Mouse (Mus musculus): ENCODE data around the gene Kyat3. TPM values are rescaled to one million over a fixed set of nuclear protein-coding genes. Genes with fewer than 3 reads are reported as not detected.

The Kyat3 gene
- total RNA-seq (2014; rRNA removed) (369 and 383 TPM in 2 replicates), polyA plus RNA-seq (2012; rRNA removed) (56.4 and 58.9 TPM in 2 replicates)

GRCm38 (mm10) chr3:142700442-142701322 lies at the start of gene Kyat3:
Gene Kyat3, plus strand, starts transcription at chr3:142701051.
- Histone ChIP-seq H3K27ac (replicated peaks; ENCODE audit: insufficient read depth, low read depth, low read length) (peak within 1 kb of the TSS; percentile 39), H3K36me3 (ENCODE audit: control insufficient read depth, insufficient read depth, low read length) (no peaks in the 10 kb centered on the region), H3K27me3 (ENCODE audit: control insufficient read depth, insufficient read depth, low read length) (no peaks in the 10 kb centered on the region), H3K79me2 (ENCODE audit: control insufficient read depth, insufficient read depth, low read length) (no peaks in the 10 kb centered on the region; the same call in 1 of the 2 replicates), H3K4me3 (ENCODE audit: insufficient read depth, low read depth, low read length) (peak within 1 kb of the TSS; percentile 56), H3K9ac (ENCODE audit: low read depth, low read length) (peak within 1 kb of the TSS; percentile 59), H3K4me1 (ENCODE audit: control insufficient read depth, insufficient read depth, low read length) (peaks cover 13% of the 10 kb centered on the region)
- peak; percentile 51; the same call in 1 of the 2 replicates for TF ChIP-seq POLR2A (IDR thresholded peaks at IDR 0.05; ENCODE audit: extremely low read depth, insufficient read depth, low read length)
- TF ChIP-seq CTCF (IDR thresholded peaks at IDR 0.05; ENCODE audit: low read depth, low read length): peak; percentile 46
- WGBS: under 1% methylated on average over 48 of the region's 48 CpGs
- peak; percentile 97 for DNase-seq (ENCODE audit: extremely low read depth, low read depth, low spot score)

DNA sequence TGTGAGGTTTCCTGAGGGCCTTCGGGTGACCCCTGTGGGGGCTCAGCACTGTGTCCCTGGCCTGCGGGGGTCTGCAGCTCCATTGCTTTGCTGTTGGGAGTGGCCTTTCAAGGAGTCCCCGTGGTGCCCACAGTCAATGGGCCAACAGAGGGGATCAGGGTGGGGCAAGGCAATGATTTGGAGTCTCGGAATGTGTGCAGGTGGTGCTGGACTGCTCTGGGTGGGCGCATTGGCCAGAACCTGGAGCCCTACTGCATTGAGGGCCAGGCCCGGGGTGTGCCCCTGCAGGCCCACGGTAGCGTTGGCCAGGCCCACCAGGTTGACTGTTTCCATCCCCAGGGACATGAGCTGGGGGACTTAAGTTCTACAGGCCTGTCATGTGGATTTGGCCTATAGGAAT lies 36.1 kb upstream of the Kyat3 start:
- H3K36me3 ChIP-seq (ENCODE audit: control insufficient read depth, insufficient read depth, low read length): no peaks in the 10 kb centered on the region
- H3K27me3 ChIP-seq (ENCODE audit: control insufficient read depth, insufficient read depth, low read length): no peaks in the 10 kb centered on the region; the same call in 1 of the 2 replicates
- TF ChIP-seq CTCF (IDR thresholded peaks at IDR 0.05; ENCODE audit: low read depth, low read length): no peak
- TF ChIP-seq POLR2A (IDR thresholded peaks at IDR 0.05; ENCODE audit: extremely low read depth, insufficient read depth, low read length): no peak
- H3K79me2 ChIP-seq (ENCODE audit: control insufficient read depth, insufficient read depth, low read length): no peaks in the 10 kb centered on the region
- H3K9ac ChIP-seq (ENCODE audit: low read depth, low read length): no peak overlapping the region
- no peaks in the 10 kb centered on the region for H3K4me1 ChIP-seq (ENCODE audit: control insufficient read depth, insufficient read depth, low read length)
- DNase-seq (ENCODE audit: extremely low read depth, low read depth, low spot score): no peak
- WGBS: 95% methylated on average over 8 of the region's 8 CpGs
- H3K27ac ChIP-seq (replicated peaks; ENCODE audit: insufficient read depth, low read depth, low read length): no peak overlapping the region
- H3K4me3 ChIP-seq (ENCODE audit: insufficient read depth, low read depth, low read length): no peak overlapping the region

- Histone ChIP-seq H3K4me1 (ENCODE audit: control insufficient read depth, insufficient read depth, low read length) (no peaks in the 10 kb centered on the region), H3K79me2 (ENCODE audit: control insufficient read depth, insufficient read depth, low read length) (no peaks in the 10 kb centered on the region), H3K27me3 (ENCODE audit: control insufficient read depth, insufficient read depth, low read length) (no peaks in the 10 kb centered on the region), H3K4me3 (ENCODE audit: insufficient read depth, low read depth, low read length) (no peak overlapping the region), H3K9ac (ENCODE audit: low read depth, low read length) (no peak overlapping the region), H3K36me3 (ENCODE audit: control insufficient read depth, insufficient read depth, low read length) (no peaks in the 10 kb centered on the region), H3K27ac (replicated peaks; ENCODE audit: insufficient read depth, low read depth, low read length) (no peak overlapping the region)
- TF ChIP-seq POLR2A (IDR thresholded peaks at IDR 0.05; ENCODE audit: extremely low read depth, insufficient read depth, low read length) (no peak), CTCF (IDR thresholded peaks at IDR 0.05; ENCODE audit: low read depth, low read length) (peak; percentile 42)
- 79% methylated on average over 1 of the region's 1 CpGs for WGBS
- peak; percentile 47 for DNase-seq (ENCODE audit: extremely low read depth, low read depth, low spot score)
Measured at GRCm38 (mm10) chr3:142674607-142675006, 26.2 kb upstream of the Kyat3 start.

GRCm38 (mm10) chr3:142687939-142688338 lies 12.9 kb upstream of the Kyat3 start:
- WGBS: 59% methylated on average over 23 of the region's 23 CpGs
- Histone ChIP-seq H3K79me2 (ENCODE audit: control insufficient read depth, insufficient read depth, low read length) (no peaks in the 10 kb centered on the region), H3K36me3 (ENCODE audit: control insufficient read depth, insufficient read depth, low read length) (no peaks in the 10 kb centered on the region), H3K9ac (ENCODE audit: low read depth, low read length) (peak overlapping the region; percentile 40; the same call in 1 of the 2 replicates), H3K27me3 (ENCODE audit: control insufficient read depth, insufficient read depth, low read length) (peaks cover 5% of the 10 kb centered on the region), H3K4me1 (ENCODE audit: control insufficient read depth, insufficient read depth, low read length) (no peaks in the 10 kb centered on the region), H3K4me3 (ENCODE audit: insufficient read depth, low read depth, low read length) (peak overlapping the region; percentile 38; the same call in 1 of the 2 replicates), H3K27ac (replicated peaks; ENCODE audit: insufficient read depth, low read depth, low read length) (no peak overlapping the region)
- TF ChIP-seq CTCF (IDR thresholded peaks at IDR 0.05; ENCODE audit: low read depth, low read length) (no peak), POLR2A (IDR thresholded peaks at IDR 0.05; ENCODE audit: extremely low read depth, insufficient read depth, low read length) (no peak)
- DNase-seq (ENCODE audit: extremely low read depth, low read depth, low spot score): no peak

DNA sequence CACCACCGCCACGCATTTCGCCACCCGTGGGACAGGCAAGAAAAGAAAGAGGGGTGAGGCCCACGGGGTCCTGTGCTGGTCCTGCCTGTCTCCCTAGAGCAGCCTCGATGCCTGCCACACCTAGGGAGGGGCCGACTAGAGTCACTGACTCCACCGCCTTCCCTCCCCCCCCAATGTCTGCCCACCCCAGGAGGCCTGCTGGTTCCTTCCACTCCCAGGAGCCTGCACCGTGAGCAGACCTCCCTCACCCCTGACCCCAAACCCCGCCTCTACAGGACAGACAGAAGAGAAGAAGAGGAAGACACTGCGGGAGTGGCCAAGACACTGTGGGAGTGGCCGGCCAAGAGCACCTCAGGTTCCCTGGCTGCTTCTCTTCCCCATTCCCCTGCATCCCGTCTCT lies 12.5 kb upstream of the Kyat3 start:
- Histone ChIP-seq H3K27me3 (ENCODE audit: control insufficient read depth, insufficient read depth, low read length) (peaks cover 5% of the 10 kb centered on the region), H3K4me3 (ENCODE audit: insufficient read depth, low read depth, low read length) (peak overlapping the region; percentile 38; the same call in 1 of the 2 replicates), H3K79me2 (ENCODE audit: control insufficient read depth, insufficient read depth, low read length) (no peaks in the 10 kb centered on the region), H3K9ac (ENCODE audit: low read depth, low read length) (peak overlapping the region; percentile 40; the same call in 1 of the 2 replicates), H3K4me1 (ENCODE audit: control insufficient read depth, insufficient read depth, low read length) (no peaks in the 10 kb centered on the region), H3K36me3 (ENCODE audit: control insufficient read depth, insufficient read depth, low read length) (no peaks in the 10 kb centered on the region), H3K27ac (replicated peaks; ENCODE audit: insufficient read depth, low read depth, low read length) (no peak overlapping the region)
- WGBS: 70% methylated on average over 13 of the region's 13 CpGs
- TF ChIP-seq CTCF (IDR thresholded peaks at IDR 0.05; ENCODE audit: low read depth, low read length) (no peak), POLR2A (IDR thresholded peaks at IDR 0.05; ENCODE audit: extremely low read depth, insufficient read depth, low read length) (no peak)
- no peak for DNase-seq (ENCODE audit: extremely low read depth, low read depth, low spot score)
